ENCODE assay signal across 8 mouse cellular contexts in the genomic region with DNA sequence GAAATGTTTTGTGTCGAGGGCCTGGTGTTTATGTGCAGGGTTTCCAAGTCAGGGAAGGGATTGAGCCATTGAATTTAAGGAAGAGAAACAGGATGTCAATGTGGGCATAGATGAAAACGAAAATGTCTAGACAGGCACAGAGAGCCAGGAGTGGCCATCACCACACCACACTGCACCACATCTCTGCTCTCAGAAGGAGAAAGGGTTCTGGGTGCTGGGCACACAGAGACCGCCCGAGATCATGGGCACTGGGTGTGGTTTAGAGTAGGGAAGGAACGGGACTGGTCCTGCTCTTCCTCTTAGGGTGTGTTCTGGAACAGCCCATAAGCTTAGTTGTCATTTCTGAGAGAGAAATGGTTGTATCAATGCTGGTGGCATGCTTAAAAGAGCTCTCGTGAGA. TPM values are rescaled to one million over a fixed set of nuclear protein-coding genes. Genes with fewer than 3 reads are reported as not detected.
DNase-seq lines count a peak whose midpoint lies in the region; ATAC-seq and TF ChIP-seq lines count a peak whose summit lies in the region.

No protein-coding gene starts in this region.

- TF ChIP-seq EP300 in lung, postnatal 0 days (IDR thresholded peaks at IDR 0.05), result no peak
- TF ChIP-seq EP300 in stomach, postnatal 0 days (optimal IDR thresholded peaks at IDR 0.05), result no peak

- H3K4me1 ChIP-seq in lung, postnatal 0 days (ENCODE audit: insufficient read depth, low read depth, low read length), result peaks cover 4% of the 10 kb centered on the region; the same call in 1 of the 2 replicates
- peaks cover 11% of the 10 kb centered on the region for H3K4me1 ChIP-seq in heart, embryonic 13.5 days
- 0 out of 2 replicates have a peak, but pooled peaks cover 2% of the 10 kb centered on the region for H3K4me1 ChIP-seq in liver, embryonic 15.5 days (replicated peaks)
- H3K4me1 ChIP-seq in stomach, postnatal 0 days (replicated peaks; ENCODE audit: control insufficient read depth, insufficient read depth), result peaks cover 7% of the 10 kb centered on the region

- peak; percentile 6 for DNase-seq in lung, postnatal 0 days (ENCODE audit: low spot score)
- DNase-seq in lung, postnatal 4 days, result no peak
- DNase-seq in stomach, postnatal 0 days (ENCODE audit: low spot score), result no peak
- DNase-seq in right cerebral cortex, postnatal 14 days, result no peak
- no peak for DNase-seq in cerebellum, postnatal 10 days
- no peak for DNase-seq in cerebellum, adult 8-10 months

- H3K36me3 ChIP-seq in lung, postnatal 0 days (ENCODE audit: insufficient read depth, low read length), result peaks cover 15% of the 10 kb centered on the region; the same call in 1 of the 2 replicates
- H3K36me3 ChIP-seq in heart, embryonic 13.5 days, result peaks cover 25% of the 10 kb centered on the region
- no peaks in the 10 kb centered on the region for H3K36me3 ChIP-seq in liver, embryonic 15.5 days (replicated peaks)
- H3K36me3 ChIP-seq in stomach, postnatal 0 days (ENCODE audit: control insufficient read depth, insufficient read depth, low read length), result peaks cover 9% of the 10 kb centered on the region; the same call in 1 of the 2 replicates

- H3K9me3 ChIP-seq in lung, postnatal 0 days (ENCODE audit: low read length), result no peaks in the 10 kb centered on the region
- H3K9me3 ChIP-seq in heart, embryonic 13.5 days, result no peaks in the 10 kb centered on the region
- H3K9me3 ChIP-seq in liver, embryonic 15.5 days (replicated peaks), result no peaks in the 10 kb centered on the region
- H3K9me3 ChIP-seq in stomach, postnatal 0 days (ENCODE audit: control insufficient read depth, low read length), result no peaks in the 10 kb centered on the region

- no peak overlapping the region for H3K27ac ChIP-seq in lung, postnatal 0 days (ENCODE audit: low read length)
- no peak overlapping the region for H3K27ac ChIP-seq in heart, embryonic 13.5 days (replicated peaks)
- no peak overlapping the region for H3K27ac ChIP-seq in liver, embryonic 15.5 days (replicated peaks)
- no peak overlapping the region for H3K27ac ChIP-seq in stomach, postnatal 0 days (replicated peaks)

- no peak overlapping the region for H3K4me3 ChIP-seq in lung, postnatal 0 days (ENCODE audit: low read depth, low read length)
- peak overlapping the region; percentile 78 for H3K4me3 ChIP-seq in heart, embryonic 13.5 days
- no peak overlapping the region for H3K4me3 ChIP-seq in liver, embryonic 15.5 days (replicated peaks)
- peak overlapping the region; percentile 71; the same call in 1 of the 2 replicates for H3K4me3 ChIP-seq in stomach, postnatal 0 days (ENCODE audit: low read depth, low read length)

- no peak for TF ChIP-seq CTCF in lung, postnatal 0 days (IDR thresholded peaks at IDR 0.05)
- TF ChIP-seq CTCF in stomach, postnatal 0 days (IDR thresholded peaks at IDR 0.05; ENCODE audit: low read depth), result no peak

- WGBS in lung, postnatal 0 days, result 50% methylated on average over 6 of the region's 6 CpGs
- WGBS in heart, embryonic 13.5 days, result 53% methylated on average over 6 of the region's 6 CpGs
- WGBS in liver, embryonic 15.5 days (ENCODE audit: insufficient replicate concordance), result 31% methylated on average over 6 of the region's 6 CpGs
- 43% methylated on average over 6 of the region's 6 CpGs for WGBS in stomach, postnatal 0 days

- no peak for ATAC-seq in lung, postnatal 0 days
- no peak; the same call in 1 of the 2 replicates for ATAC-seq in heart, embryonic 13.5 days (ENCODE audit: extremely low read depth, insufficient number of reproducible peaks, low FRiP score, low TSS enrichment)
- ATAC-seq in liver, embryonic 15.5 days (ENCODE audit: insufficient read depth), result no peak
- ATAC-seq in stomach, postnatal 0 days (ENCODE audit: low FRiP score, low TSS enrichment), result no peak

- peak overlapping the region; percentile 82; the same call in 1 of the 2 replicates for H3K4me2 ChIP-seq in lung, postnatal 0 days (replicated peaks; ENCODE audit: low read depth, low read length)
- H3K4me2 ChIP-seq in heart, embryonic 13.5 days, result peak overlapping the region; percentile 80
- peak overlapping the region; percentile 77 for H3K4me2 ChIP-seq in liver, embryonic 15.5 days
- H3K4me2 ChIP-seq in stomach, postnatal 0 days (replicated peaks; ENCODE audit: low read depth), result peak overlapping the region; percentile 84

- H3K27me3 ChIP-seq in lung, postnatal 0 days (replicated peaks; ENCODE audit: insufficient read depth, low read length), result no peaks in the 10 kb centered on the region
- H3K27me3 ChIP-seq in heart, embryonic 13.5 days (replicated peaks), result no peaks in the 10 kb centered on the region
- no peaks in the 10 kb centered on the region for H3K27me3 ChIP-seq in liver, embryonic 15.5 days
- H3K27me3 ChIP-seq in stomach, postnatal 0 days (ENCODE audit: control insufficient read depth, insufficient read depth, low read length), result no peaks in the 10 kb centered on the region

- peak overlapping the region; percentile 70; the same call in 1 of the 2 replicates for H3K9ac ChIP-seq in lung, postnatal 0 days (replicated peaks; ENCODE audit: low read depth)
- H3K9ac ChIP-seq in heart, embryonic 13.5 days, result peak overlapping the region; percentile 85
- H3K9ac ChIP-seq in liver, embryonic 15.5 days, result no peak overlapping the region
- peak overlapping the region; percentile 78 for H3K9ac ChIP-seq in stomach, postnatal 0 days (ENCODE audit: low read length)

RNA-seq across cellular contexts. Expression of gene Zfp658, which starts 1.2 kb away (rescaled TPM):
- 1.7 and 1.8 TPM in 2 replicates for polyA plus RNA-seq in lung, postnatal 0 days (2015; fragmentation: Nextera tagmentation; extraction: Ambion mirVana)
- 1.2 and 1.3 TPM in 2 replicates for polyA plus RNA-seq in heart, embryonic 13.5 days (2015; fragmentation: Nextera tagmentation; extraction: Ambion mirVana)
- 0.18 and 0.22 TPM in 2 replicates for polyA plus RNA-seq in liver, embryonic 15.5 days (2015; fragmentation: Nextera tagmentation; extraction: Ambion mirVana)
- 1.2 TPM in 2 replicates for polyA plus RNA-seq in stomach, postnatal 0 days (2015; fragmentation: Nextera tagmentation; extraction: Ambion mirVana)

RNA-seq across cellular contexts. Expression of gene Zfp719, which starts 16.1 kb away (rescaled TPM):
- polyA plus RNA-seq in lung, postnatal 0 days (2015; fragmentation: Nextera tagmentation; extraction: Ambion mirVana), result 5.7 and 6.0 TPM in 2 replicates
- 7.0 TPM in 2 replicates for polyA plus RNA-seq in heart, embryonic 13.5 days (2015; fragmentation: Nextera tagmentation; extraction: Ambion mirVana)
- polyA plus RNA-seq in liver, embryonic 15.5 days (2015; fragmentation: Nextera tagmentation; extraction: Ambion mirVana), result 2.0 and 2.2 TPM in 2 replicates
- 4.2 and 4.6 TPM in 2 replicates for polyA plus RNA-seq in stomach, postnatal 0 days (2015; fragmentation: Nextera tagmentation; extraction: Ambion mirVana)

RNA-seq across cellular contexts. Expression of gene Cd33, which starts 19.1 kb away (rescaled TPM):
- 5.0 and 6.2 TPM in 2 replicates for polyA plus RNA-seq in lung, postnatal 0 days (2015; fragmentation: Nextera tagmentation; extraction: Ambion mirVana)
- 0.68 and 1.1 TPM in 2 replicates for polyA plus RNA-seq in heart, embryonic 13.5 days (2015; fragmentation: Nextera tagmentation; extraction: Ambion mirVana)
- polyA plus RNA-seq in liver, embryonic 15.5 days (2015; fragmentation: Nextera tagmentation; extraction: Ambion mirVana), result 3.0 and 3.6 TPM in 2 replicates
- 2.0 and 2.1 TPM in 2 replicates for polyA plus RNA-seq in stomach, postnatal 0 days (2015; fragmentation: Nextera tagmentation; extraction: Ambion mirVana)

RNA-seq across cellular contexts. Expression of gene Zfp819, which starts 43.7 kb away (rescaled TPM):
- polyA plus RNA-seq in lung, postnatal 0 days (2015; fragmentation: Nextera tagmentation; extraction: Ambion mirVana), result 0.08 and 0.27 TPM in 2 replicates
- polyA plus RNA-seq in heart, embryonic 13.5 days (2015; fragmentation: Nextera tagmentation; extraction: Ambion mirVana), result not detected in 2 replicates
- polyA plus RNA-seq in liver, embryonic 15.5 days (2015; fragmentation: Nextera tagmentation; extraction: Ambion mirVana), result not detected in 2 replicates
- not detected in 2 replicates for polyA plus RNA-seq in stomach, postnatal 0 days (2015; fragmentation: Nextera tagmentation; extraction: Ambion mirVana)

RNA-seq across cellular contexts. Expression of gene 4931406B18Rik, which starts 57.6 kb away (rescaled TPM):
- not detected in 2 replicates for polyA plus RNA-seq in lung, postnatal 0 days (2015; fragmentation: Nextera tagmentation; extraction: Ambion mirVana)
- polyA plus RNA-seq in heart, embryonic 13.5 days (2015; fragmentation: Nextera tagmentation; extraction: Ambion mirVana), result not detected in 2 replicates
- not detected in 2 replicates for polyA plus RNA-seq in liver, embryonic 15.5 days (2015; fragmentation: Nextera tagmentation; extraction: Ambion mirVana)
- polyA plus RNA-seq in stomach, postnatal 0 days (2015; fragmentation: Nextera tagmentation; extraction: Ambion mirVana), result 0.02 TPM in 1 of 2 replicates, not detected in the other

Comparison
In these comparisons a context has a peak if more than half of its experiments do, and no peak if none do; other contexts are left out.
1. H3K4me3 ChIP-seq: peak in heart, embryonic 13.5 days (single experiment) and stomach, postnatal 0 days (single experiment); none in lung, postnatal 0 days (single experiment) and liver, embryonic 15.5 days (single experiment).
2. Peak in every context shown above with its lines, with median percentiles within 50 percentile points of each other: H3K4me2 ChIP-seq.